Mouse (Mus musculus): ENCODE results near the gene Olfr830.

Olfr830 gene

GRCm38 (mm10) chr9:18874393-18874792, at the start of gene Olfr830:
TSS of gene Olfr830 (plus strand) at chr9:18874693.
- no peak for TF ChIP-seq GATA4 (IDR thresholded peaks at IDR 0.05; ENCODE audit: insufficient replicate concordance, low read length)

GRCm38 (mm10) chr9:18854633-18855032, 19.9 kb upstream of the Olfr830 start, which contains the start of gene Olfr829:
TSS of gene Olfr829 (plus strand) at chr9:18854933.
- TF ChIP-seq GATA4 (IDR thresholded peaks at IDR 0.05; ENCODE audit: insufficient replicate concordance, low read length): no peak

Measured in liver, adult (tissue).